Mouse (Mus musculus): ENCODE measurements around the gene Ear1.
"Not testable (repeated sequence)": the region's sequence is repeated elsewhere in the genome, so short reads cannot be mapped to it uniquely, and the experiment has no call there.

- not testable (repeated sequence) for TF ChIP-seq CTCF, POLR2A (IDR thresholded peaks at IDR 0.05; ENCODE audit: extremely low read depth, insufficient read depth, low read length)
Measured at GRCm38 (mm10) chr14:43918214-43918613, 42.9 kb upstream of the Ear1 start.

Measured in cortical plate, adult 2 months (tissue).